Mouse (Mus musculus): ENCODE measurements around the gene Zbtb12. TPM values are rescaled to one million over a fixed set of nuclear protein-coding genes. Genes with fewer than 3 reads are reported as not detected.
"Not testable (repeated sequence)": the region's sequence is repeated elsewhere in the genome, so short reads cannot be mapped to it uniquely, and the experiment has no call there.

Gene Zbtb12
- polyA plus RNA-seq (2015; fragmentation: Nextera tagmentation; extraction: Ambion mirVana) = 0.89 and 0.99 TPM in 2 replicates

DNA sequence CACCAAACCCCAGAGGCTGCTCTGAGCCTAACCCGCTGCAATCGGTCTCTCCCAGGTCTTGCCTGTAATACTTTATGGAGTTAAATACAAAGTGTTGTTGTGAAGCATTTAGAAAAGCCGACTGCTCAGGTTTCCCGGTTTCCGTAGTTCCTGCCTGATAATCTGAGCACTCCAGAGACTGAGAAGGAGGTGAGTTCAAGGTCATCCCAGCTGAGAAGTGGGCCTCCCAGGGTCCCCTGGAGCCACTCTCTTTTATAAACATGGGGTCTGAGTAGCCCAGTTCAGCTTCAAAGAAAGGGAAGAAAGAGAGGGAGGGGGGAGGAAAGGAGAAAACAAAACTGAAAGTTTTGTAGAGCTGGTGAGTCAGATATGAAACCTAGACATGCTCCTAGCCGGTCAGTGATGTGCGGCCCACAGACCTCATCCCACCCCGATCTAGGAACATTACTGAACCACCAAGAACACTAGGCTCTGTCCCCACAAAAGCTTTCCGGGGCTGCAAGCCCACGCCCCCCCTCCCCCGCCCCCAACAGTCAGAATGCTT, at the start of gene Zbtb12:
TSS of gene Zbtb12 (plus strand) at position 148 of the 544 bp plus-strand sequence.
- no peaks in the 10 kb centered on the region for H3K27me3 ChIP-seq (replicated peaks; ENCODE audit: insufficient read depth, low read length)
- H3K4me2 ChIP-seq (replicated peaks; ENCODE audit: low read depth, low read length) = no peak within 1 kb of the TSS
- H3K4me1 ChIP-seq (ENCODE audit: insufficient read depth, low read depth, low read length) = no peaks in the 10 kb centered on the region
- H3K27ac ChIP-seq (ENCODE audit: low read length) = no peak within 1 kb of the TSS
- no peaks in the 10 kb centered on the region for H3K36me3 ChIP-seq (ENCODE audit: insufficient read depth, low read length)
- no peak within 1 kb of the TSS for H3K9ac ChIP-seq (replicated peaks; ENCODE audit: low read depth)
- DNase-seq (ENCODE audit: low spot score) (no peak), ATAC-seq (no peak)
- H3K4me3 ChIP-seq (ENCODE audit: low read depth, low read length) = no peak within 1 kb of the TSS
- no peaks in the 10 kb centered on the region for H3K9me3 ChIP-seq (ENCODE audit: low read length)
- TF ChIP-seq EP300 (IDR thresholded peaks at IDR 0.05) = no peak
- no peak for TF ChIP-seq CTCF (IDR thresholded peaks at IDR 0.05)
- 51% methylated on average over 11 of the region's 11 CpGs for WGBS

DNA sequence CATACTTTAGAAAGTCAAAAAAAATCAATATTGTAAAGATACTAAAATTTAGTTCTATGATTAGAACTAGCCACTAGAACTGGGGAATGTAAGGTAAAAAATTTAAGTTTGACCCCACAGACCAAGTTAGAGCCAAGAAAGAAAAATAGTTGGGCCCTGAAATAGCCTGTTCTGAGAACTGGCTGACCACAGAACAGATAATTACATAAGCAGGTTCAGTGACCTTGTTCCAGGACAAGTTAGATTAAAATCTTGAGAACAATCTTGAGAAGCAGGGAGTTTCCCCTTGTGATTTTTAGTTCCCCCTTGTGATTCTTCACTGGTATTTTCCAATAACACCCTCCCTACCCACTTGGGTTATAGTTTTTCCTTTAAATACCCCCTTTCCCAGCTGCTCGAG, 48.5 kb upstream of the Zbtb12 start:
- WGBS = 89% methylated on average over 1 of the region's 1 CpGs
- H3K4me3 ChIP-seq (ENCODE audit: low read depth, low read length); H3K9ac ChIP-seq (replicated peaks; ENCODE audit: low read depth); H3K4me2 ChIP-seq (replicated peaks; ENCODE audit: low read depth, low read length); DNase-seq (ENCODE audit: low spot score); H3K27me3 ChIP-seq (replicated peaks; ENCODE audit: insufficient read depth, low read length); H3K27ac ChIP-seq (ENCODE audit: low read length); H3K9me3 ChIP-seq (ENCODE audit: low read length); H3K4me1 ChIP-seq (ENCODE audit: insufficient read depth, low read depth, low read length); ATAC-seq: not testable (repeated sequence)
- peaks cover 21% of the 10 kb centered on the region; the same call in 1 of the 2 replicates for H3K36me3 ChIP-seq (ENCODE audit: insufficient read depth, low read length)

GRCm38 (mm10) chr17:34836155-34836855, 43.0 kb upstream of the Zbtb12 start:
- Histone ChIP-seq H3K4me1 (ENCODE audit: insufficient read depth, low read depth, low read length) (peaks cover 12% of the 10 kb centered on the region; the same call in 1 of the 2 replicates), H3K4me2 (replicated peaks; ENCODE audit: low read depth, low read length) (peak overlapping the region; percentile 91), H3K9me3 (ENCODE audit: low read length) (no peaks in the 10 kb centered on the region), H3K4me3 (ENCODE audit: low read depth, low read length) (peak overlapping the region; percentile 77), H3K27ac (ENCODE audit: low read length) (peak overlapping the region; percentile 85), H3K27me3 (replicated peaks; ENCODE audit: insufficient read depth, low read length) (no peaks in the 10 kb centered on the region), H3K9ac (replicated peaks; ENCODE audit: low read depth) (peak overlapping the region; percentile 74), H3K36me3 (ENCODE audit: insufficient read depth, low read length) (peaks cover 6% of the 10 kb centered on the region)
- peak; percentile 87 for DNase-seq (ENCODE audit: low spot score)
- ATAC-seq = peak; percentile 76
- WGBS = 4% methylated on average over 45 of the region's 48 CpGs
- TF ChIP-seq EP300 (IDR thresholded peaks at IDR 0.05) = no peak
- TF ChIP-seq CTCF (IDR thresholded peaks at IDR 0.05) = no peak

- peak within 1 kb of the TSS; percentile 85 for H3K27ac ChIP-seq (ENCODE audit: low read length)
- peak; percentile 98 for DNase-seq (ENCODE audit: low spot score)
- no peaks in the 10 kb centered on the region for H3K9me3 ChIP-seq (ENCODE audit: low read length)
- peak; percentile 96 for ATAC-seq
- H3K27me3 ChIP-seq (replicated peaks; ENCODE audit: insufficient read depth, low read length) = no peaks in the 10 kb centered on the region
- H3K9ac ChIP-seq (replicated peaks; ENCODE audit: low read depth) = peak within 1 kb of the TSS; percentile 74
- under 1% methylated on average over 40 of the region's 40 CpGs for WGBS
- TF ChIP-seq CTCF (IDR thresholded peaks at IDR 0.05) (no peak), EP300 (IDR thresholded peaks at IDR 0.05) (no peak)
- H3K4me3 ChIP-seq (ENCODE audit: low read depth, low read length) = peak within 1 kb of the TSS; percentile 77
- H3K36me3 ChIP-seq (ENCODE audit: insufficient read depth, low read length) = peaks cover 6% of the 10 kb centered on the region
- H3K4me1 ChIP-seq (ENCODE audit: insufficient read depth, low read depth, low read length) = peaks cover 12% of the 10 kb centered on the region; the same call in 1 of the 2 replicates
- peak within 1 kb of the TSS; percentile 91 for H3K4me2 ChIP-seq (replicated peaks; ENCODE audit: low read depth, low read length)
These were observed 42.4 kb upstream of the Zbtb12 start, which contains the start of the genes Stk19 and Dxo for GRCm38 (mm10) chr17:34836856-34837221. Gene Stk19 (minus strand): TSS chr17:34836945. Gene Dxo (plus strand): TSS chr17:34837019.

GRCm38 (mm10) chr17:34837464-34838324, 41.6 kb upstream of the Zbtb12 start:
- DNase-seq (ENCODE audit: low spot score) = no peak
- WGBS = 36% methylated on average over 43 of the region's 43 CpGs
- Histone ChIP-seq H3K36me3 (ENCODE audit: insufficient read depth, low read length) (peaks cover 6% of the 10 kb centered on the region), H3K9ac (replicated peaks; ENCODE audit: low read depth) (peak overlapping the region; percentile 74), H3K9me3 (ENCODE audit: low read length) (no peaks in the 10 kb centered on the region), H3K27me3 (replicated peaks; ENCODE audit: insufficient read depth, low read length) (no peaks in the 10 kb centered on the region), H3K4me1 (ENCODE audit: insufficient read depth, low read depth, low read length) (peaks cover 12% of the 10 kb centered on the region; the same call in 1 of the 2 replicates), H3K27ac (ENCODE audit: low read length) (peak overlapping the region; percentile 85), H3K4me2 (replicated peaks; ENCODE audit: low read depth, low read length) (peak overlapping the region; percentile 91), H3K4me3 (ENCODE audit: low read depth, low read length) (peak overlapping the region; percentile 77)
- ATAC-seq = no peak; the same call in 1 of the 2 replicates
- TF ChIP-seq CTCF (IDR thresholded peaks at IDR 0.05) (no peak), EP300 (IDR thresholded peaks at IDR 0.05) (no peak)

DNA sequence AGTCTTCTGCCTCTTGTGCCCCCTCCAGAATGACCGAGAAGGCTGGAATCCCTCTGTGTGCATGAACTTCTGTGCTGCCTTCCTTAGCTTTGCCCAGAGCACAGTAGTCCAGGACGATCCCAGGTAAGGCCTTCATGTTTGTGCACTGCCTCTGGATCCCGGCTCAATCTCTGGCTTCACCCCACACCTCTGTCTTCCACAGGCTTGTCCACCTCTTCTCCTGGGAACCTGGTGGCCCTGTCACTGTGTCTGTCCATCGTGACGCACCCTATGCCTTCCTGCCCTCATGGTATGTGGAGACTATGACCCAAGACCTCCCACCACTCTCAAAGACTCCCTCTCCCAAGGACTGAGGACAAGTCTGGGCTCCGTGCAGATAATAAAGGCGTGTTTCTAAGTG, 40.5 kb upstream of the Zbtb12 start:
- Histone ChIP-seq H3K9ac (replicated peaks; ENCODE audit: low read depth) (no peak overlapping the region), H3K4me3 (ENCODE audit: low read depth, low read length) (no peak overlapping the region), H3K36me3 (ENCODE audit: insufficient read depth, low read length) (peaks cover 10% of the 10 kb centered on the region), H3K27ac (ENCODE audit: low read length) (no peak overlapping the region), H3K4me2 (replicated peaks; ENCODE audit: low read depth, low read length) (no peak overlapping the region), H3K27me3 (replicated peaks; ENCODE audit: insufficient read depth, low read length) (no peaks in the 10 kb centered on the region), H3K9me3 (ENCODE audit: low read length) (no peaks in the 10 kb centered on the region), H3K4me1 (ENCODE audit: insufficient read depth, low read depth, low read length) (peaks cover 12% of the 10 kb centered on the region; the same call in 1 of the 2 replicates)
- no peak for ATAC-seq
- WGBS = 85% methylated on average over 7 of the region's 7 CpGs
- no peak for TF ChIP-seq EP300 (IDR thresholded peaks at IDR 0.05)
- no peak for TF ChIP-seq CTCF (IDR thresholded peaks at IDR 0.05)
- DNase-seq (ENCODE audit: low spot score) = no peak
